Mouse (Mus musculus) neural tube, embryonic 14.5 days (tissue): ENCODE data around the gene Gad1. TPM values are rescaled to one million over a fixed set of nuclear protein-coding genes. Genes with fewer than 3 reads are reported as not detected.
A peak's percentile ranks its signal among the peaks of the same experiment; 100 is the strongest.

Experiments
- ATAC-seq: fragments of 200-750 bp; cut with Nextera tagmentation; 2 replicates; pipeline ENCODE4 v1.8.0; 2017; ENCODE audit warnings: low read depth, mild to moderate bottlenecking, moderate TSS enrichment, moderate library complexity
- H3K27ac ChIP-seq: fragments of 300-500 bp; sonication (generic); 2 replicates; pipeline ENCODE4 v1.5.1; 2014; ENCODE audit warnings: low read depth, mild to moderate bottlenecking, control low read depth, low read length, moderate library complexity, mixed read lengths
- H3K27me3 ChIP-seq: fragments of 300-500 bp; sonication (generic); 2 replicates; pipeline ENCODE4 v1.6.1; 2014; ENCODE audit warnings: low read length; ENCODE audit not compliant: control insufficient read depth, insufficient read depth
- H3K36me3 ChIP-seq: fragments of 300-500 bp; sonication (generic); 2 replicates; pipeline ENCODE4 v1.6.1; 2014; ENCODE audit warnings: low read length, mixed read lengths; ENCODE audit not compliant: control insufficient read depth, insufficient read depth
- H3K4me1 ChIP-seq: fragments of 300-500 bp; sonication (generic); 2 replicates; pipeline ENCODE4 v1.6.1; 2014; ENCODE audit warnings: low read length; ENCODE audit not compliant: control insufficient read depth, insufficient read depth
- H3K4me2 ChIP-seq: fragments of 300-500 bp; sonication (generic); 2 replicates; pipeline ENCODE4 v1.6.1; 2014; ENCODE audit warnings: mild to moderate bottlenecking, low read depth, low read length, control low read depth
- H3K4me3 ChIP-seq: fragments of 300-500 bp; sonication (generic); 2 replicates; pipeline ENCODE4 v1.5.1; 2014; ENCODE audit warnings: low read depth, low read length, control low read depth, mixed read lengths
- H3K9ac ChIP-seq: fragments of 300-500 bp; sonication (generic); replicated peaks from 2 replicates; pipeline ENCODE4 v1.6.1; 2014; ENCODE audit warnings: low read depth, mild to moderate bottlenecking, control low read depth, low read length, mixed read lengths
- H3K9me3 ChIP-seq: fragments of 300-500 bp; sonication (generic); 2 replicates; pipeline ENCODE4 v1.6.1; 2016; ENCODE audit warnings: low read length; ENCODE audit not compliant: control insufficient read depth
- WGBS: fragments of 180-500 bp; shearing (Covaris S2); extraction: QIAGEN DNeasy Blood & Tissue Kit; methylation state at CpG from one replicate; pipeline ENCODE4 v1.1.7; 2014; 5-methylcytosine and 5-hydroxymethylcytosine counted together
- polyA plus RNA-seq: library from polyadenylated mRNA; unstranded; fragments of >200 nt; fragmentation: Nextera tagmentation; extraction: Ambion mirVana; gene quantifications from 2 replicates; pipeline ENCODE4 v1.2.1, GENCODE M21; 2014

The Gad1 gene
- polyA plus RNA-seq, 1 experiment from 2014 or later = 119 TPM

GRCm38 (mm10) chr2:70551446-70551845, 1.4 kb upstream of the Gad1 start:
- Histone ChIP-seq H3K36me3 (no peaks in the 10 kb centered on the region), H3K4me3 (no peak overlapping the region), H3K27ac (no peak overlapping the region), H3K9ac (no peak overlapping the region), H3K4me2 (no peak overlapping the region), H3K4me1 (no peaks in the 10 kb centered on the region), H3K27me3 (no peaks in the 10 kb centered on the region), H3K9me3 (no peaks in the 10 kb centered on the region)
- no peak for ATAC-seq
- WGBS = 98% methylated on average over 2 of the region's 2 CpGs

GRCm38 (mm10) chr2:70552067-70552598, 739 bp upstream of the Gad1 start:
- no peaks in the 10 kb centered on the region for H3K9me3 ChIP-seq
- ATAC-seq = no peak
- WGBS = 86% methylated on average over 15 of the region's 15 CpGs

GRCm38 (mm10) chr2:70553826-70554225, 954 bp downstream of the Gad1 start:
- Histone ChIP-seq H3K9me3 (no peaks in the 10 kb centered on the region), H3K27ac (no peak overlapping the region), H3K9ac (no peak overlapping the region), H3K27me3 (no peaks in the 10 kb centered on the region), H3K4me3 (no peak overlapping the region), H3K4me2 (no peak overlapping the region), H3K36me3 (no peaks in the 10 kb centered on the region), H3K4me1 (no peaks in the 10 kb centered on the region)
- ATAC-seq = no peak
- 88% methylated on average over 3 of the region's 3 CpGs for WGBS

More at GRCm38 (mm10) chr2:70552067-70552598, 739 bp upstream of the Gad1 start:
- H3K4me3 ChIP-seq = no peak overlapping the region
- H3K36me3 ChIP-seq = no peaks in the 10 kb centered on the region
- H3K9ac ChIP-seq = no peak overlapping the region
- no peaks in the 10 kb centered on the region for H3K27me3 ChIP-seq
- H3K4me1 ChIP-seq = no peaks in the 10 kb centered on the region
- no peak overlapping the region for H3K27ac ChIP-seq
- no peak overlapping the region for H3K4me2 ChIP-seq

- H3K4me1 ChIP-seq = peaks cover 8% of the 10 kb centered on the region; the same call in 1 of the 2 replicates
- peak overlapping the region; percentile 48; the same call in 1 of the 2 replicates for H3K9ac ChIP-seq
- peak overlapping the region; percentile 67 for H3K4me2 ChIP-seq
- H3K36me3 ChIP-seq = no peaks in the 10 kb centered on the region
- peaks cover 11% of the 10 kb centered on the region for H3K27me3 ChIP-seq
- H3K27ac ChIP-seq = peak overlapping the region; percentile 69; the same call in 1 of the 2 replicates
- peak overlapping the region; percentile 21; the same call in 1 of the 2 replicates for H3K4me3 ChIP-seq
- WGBS = 6% methylated on average over 18 of the region's 18 CpGs
- ATAC-seq = peak; percentile 77; the same call in 1 of the 2 replicates
- H3K9me3 ChIP-seq = no peaks in the 10 kb centered on the region
These were observed 5.4 kb downstream of the Gad1 start for GRCm38 (mm10) chr2:70558112-70558842.

GRCm38 (mm10) chr2:70558843-70559451, 6.1 kb downstream of the Gad1 start:
- peak overlapping the region; percentile 67 for H3K4me2 ChIP-seq
- H3K9me3 ChIP-seq = no peaks in the 10 kb centered on the region
- ATAC-seq = no peak
- peak overlapping the region; percentile 66 for H3K27ac ChIP-seq
- 8% methylated on average over 24 of the region's 24 CpGs for WGBS
- peaks cover 14% of the 10 kb centered on the region for H3K27me3 ChIP-seq
- H3K36me3 ChIP-seq = no peaks in the 10 kb centered on the region
- H3K4me3 ChIP-seq = peak overlapping the region; percentile 21
- peaks cover 8% of the 10 kb centered on the region; the same call in 1 of the 2 replicates for H3K4me1 ChIP-seq
- no peak overlapping the region; the same call in 1 of the 2 replicates for H3K9ac ChIP-seq

- Histone ChIP-seq H3K9me3 (no peaks in the 10 kb centered on the region), H3K4me2 (peak overlapping the region; percentile 67), H3K9ac (no peak overlapping the region; the same call in 1 of the 2 replicates), H3K27ac (peak overlapping the region; percentile 66), H3K4me3 (peak overlapping the region; percentile 21), H3K27me3 (peaks cover 14% of the 10 kb centered on the region), H3K36me3 (no peaks in the 10 kb centered on the region), H3K4me1 (peaks cover 8% of the 10 kb centered on the region; the same call in 1 of the 2 replicates)
- ATAC-seq = no peak
- WGBS = 2% methylated on average over 13 of the region's 13 CpGs
These were observed 6.6 kb downstream of the Gad1 start for GRCm38 (mm10) chr2:70559520-70559919.

- Histone ChIP-seq H3K36me3 (no peaks in the 10 kb centered on the region), H3K4me1 (peaks cover 8% of the 10 kb centered on the region; the same call in 1 of the 2 replicates), H3K4me3 (peak overlapping the region; percentile 44), H3K27ac (peak overlapping the region; percentile 91), H3K27me3 (peaks cover 25% of the 10 kb centered on the region), H3K9ac (peak overlapping the region; percentile 77; the same call in 1 of the 2 replicates), H3K9me3 (no peaks in the 10 kb centered on the region), H3K4me2 (peak overlapping the region; percentile 67)
- WGBS = under 1% methylated on average over 29 of the region's 29 CpGs
- peak; percentile 47 for ATAC-seq
These were observed 8.4 kb downstream of the Gad1 start for GRCm38 (mm10) chr2:70561077-70561795.

GRCm38 (mm10) chr2:70562011-70562491, 9.2 kb downstream of the Gad1 start:
- Histone ChIP-seq H3K4me2 (peak overlapping the region; percentile 67), H3K9ac (peak overlapping the region; percentile 77), H3K4me1 (peaks cover 10% of the 10 kb centered on the region; the same call in 1 of the 2 replicates), H3K4me3 (peak overlapping the region; percentile 44), H3K36me3 (no peaks in the 10 kb centered on the region), H3K9me3 (no peaks in the 10 kb centered on the region), H3K27ac (peak overlapping the region; percentile 91), H3K27me3 (peaks cover 26% of the 10 kb centered on the region)
- ATAC-seq = no peak
- under 1% methylated on average over 42 of the region's 42 CpGs for WGBS
